Mouse (Mus musculus) thymus, postnatal 4 days (tissue): ENCODE measurements at regions not wholly inside any gene's neighbourhood (a gene's known extent, or its start where the extent isn't known, plus 50 kb on each side); places are given as distances from the start of the nearest gene placed in this dataset.

Source experiments
- DNase-seq: peaks from one replicate; pipeline ENCODE4 v3.0.0; 2021

GRCm38 (mm10) chr1:55807028-55807427 lies 401.3 kb downstream of the Plcl1 start:
- DNase-seq, result no peak

GRCm38 (mm10) chr1:55808724-55809519 lies 403.2 kb downstream of the Plcl1 start:
- no peak for DNase-seq

GRCm38 (mm10) chr1:55812486-55812885 lies 406.8 kb downstream of the Plcl1 start:
- no peak for DNase-seq

GRCm38 (mm10) chr1:55820866-55821500 lies 415.3 kb downstream of the Plcl1 start:
- DNase-seq, result no peak

- no peak for DNase-seq
Measured at GRCm38 (mm10) chr1:55822599-55822998, 416.9 kb downstream of the Plcl1 start.

GRCm38 (mm10) chr1:55827191-55827590 lies 421.5 kb downstream of the Plcl1 start:
- DNase-seq, result no peak

- no peak for DNase-seq
Measured at GRCm38 (mm10) chr1:55835281-55835680, 429.6 kb downstream of the Plcl1 start.

- DNase-seq, result no peak
Measured at GRCm38 (mm10) chr1:55836750-55837149, 431.0 kb downstream of the Plcl1 start.

GRCm38 (mm10) chr1:55837366-55837765 lies 431.6 kb downstream of the Plcl1 start:
- no peak for DNase-seq

GRCm38 (mm10) chr1:55838168-55838567 lies 432.4 kb downstream of the Plcl1 start:
- DNase-seq, result peak; percentile 59

- DNase-seq, result no peak
Measured at GRCm38 (mm10) chr1:55848806-55849205, 443.1 kb downstream of the Plcl1 start.

- DNase-seq, result no peak
Measured at GRCm38 (mm10) chr1:55852354-55852753, 446.6 kb downstream of the Plcl1 start.

- DNase-seq, result no peak
Measured at GRCm38 (mm10) chr1:55859113-55859512, 453.4 kb downstream of the Plcl1 start.

GRCm38 (mm10) chr1:55863113-55863512 lies 457.4 kb downstream of the Plcl1 start:
- no peak for DNase-seq

GRCm38 (mm10) chr1:55865274-55865673 lies 459.6 kb downstream of the Plcl1 start:
- no peak for DNase-seq

GRCm38 (mm10) chr1:55866677-55867076 lies 461.0 kb downstream of the Plcl1 start:
- DNase-seq, result no peak

- no peak for DNase-seq
Measured at GRCm38 (mm10) chr1:55873583-55873982, 467.9 kb downstream of the Plcl1 start.

- DNase-seq, result peak; percentile 70
Measured at GRCm38 (mm10) chr1:55874143-55874867, 468.6 kb downstream of the Plcl1 start.

- DNase-seq, result no peak
Measured at GRCm38 (mm10) chr1:55874868-55875144, 469.1 kb downstream of the Plcl1 start.

- DNase-seq, result no peak
Measured at GRCm38 (mm10) chr1:55884576-55884975, 478.9 kb downstream of the Plcl1 start.

- peak; percentile 34 for DNase-seq
Measured at GRCm38 (mm10) chr1:55886383-55887070, 480.8 kb downstream of the Plcl1 start.

- no peak for DNase-seq
Measured at GRCm38 (mm10) chr1:55887386-55887785, 481.7 kb downstream of the Plcl1 start.

GRCm38 (mm10) chr1:55888711-55889366 lies 483.1 kb downstream of the Plcl1 start:
- DNase-seq, result no peak
